Mouse (Mus musculus) erythroblast, embryonic 14.5 days (primary cell): ENCODE results near the gene Fgfr2. TPM values are rescaled to one million over a fixed set of nuclear protein-coding genes. Genes with fewer than 3 reads are reported as not detected.

Experiments
- H3K27me3 ChIP-seq: 2 replicates; pipeline ENCODE4 v1.6.1; 2012; ENCODE audit warnings: inconsistent platforms; ENCODE audit not compliant: control insufficient read depth
- H3K36me3 ChIP-seq: 2 replicates; pipeline ENCODE4 v1.6.1; 2012; ENCODE audit warnings: mild to moderate bottlenecking, inconsistent platforms; ENCODE audit not compliant: control insufficient read depth
- H3K4me1 ChIP-seq: 2 replicates; pipeline ENCODE4 v1.6.1; 2012; ENCODE audit warnings: inconsistent platforms; ENCODE audit not compliant: control insufficient read depth
- H3K4me3 ChIP-seq: replicated peaks from 2 replicates; pipeline ENCODE3; 2012; ENCODE audit warnings: moderate library complexity, mild to moderate bottlenecking, inconsistent platforms
- H3K9me3 ChIP-seq: 2 replicates; pipeline ENCODE4 v1.6.1; 2012; ENCODE audit warnings: low read length, inconsistent platforms, mixed read lengths; ENCODE audit not compliant: control insufficient read depth
- GATA1 ChIP-seq: IDR thresholded peaks from 2 replicates; pipeline ENCODE4 v1.6.1; 2012; ENCODE audit warnings: low read length, inconsistent platforms, mixed read lengths
- TAL1 ChIP-seq: IDR thresholded peaks from 3 replicates; pipeline ENCODE4 v1.6.1; 2012; ENCODE audit warnings: low read length, inconsistent platforms, mixed read lengths
- polyA plus RNA-seq: library from polyadenylated mRNA; stranded (reverse); fragments of >175 nt; gene quantifications from 2 replicates; pipeline ENCODE4 v1.2.3, GENCODE M21; 2012

Gene Fgfr2
- polyA plus RNA-seq, 1 experiment, result not detected

DNA sequence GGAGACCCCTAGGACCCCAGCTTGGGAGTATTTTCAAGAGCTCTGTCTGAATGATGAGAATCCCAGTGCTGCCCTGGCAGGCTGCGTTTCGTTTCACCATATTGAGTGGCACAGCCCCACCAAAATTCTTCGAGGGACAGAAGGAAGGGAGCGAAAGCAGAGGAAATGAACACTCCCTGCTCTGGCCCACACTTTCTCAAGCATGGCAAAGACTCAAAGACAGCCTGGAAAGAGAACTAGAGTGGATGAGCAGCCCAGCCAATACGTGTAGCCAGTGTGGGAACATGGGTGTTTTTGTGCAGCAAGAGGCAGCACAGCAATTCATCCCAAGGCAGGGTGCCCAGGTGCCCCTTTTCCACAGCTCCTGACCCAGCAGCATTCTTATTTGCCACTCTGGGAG is 380.2 kb downstream of the Fgfr2 start:
- Histone ChIP-seq H3K4me3 (no peak overlapping the region), H3K27me3 (no peaks in the 10 kb centered on the region), H3K36me3 (peaks cover 83% of the 10 kb centered on the region), H3K9me3 (no peaks in the 10 kb centered on the region), H3K4me1 (peaks cover 80% of the 10 kb centered on the region)
- TF ChIP-seq TAL1 (no peak), GATA1 (no peak)

DNA sequence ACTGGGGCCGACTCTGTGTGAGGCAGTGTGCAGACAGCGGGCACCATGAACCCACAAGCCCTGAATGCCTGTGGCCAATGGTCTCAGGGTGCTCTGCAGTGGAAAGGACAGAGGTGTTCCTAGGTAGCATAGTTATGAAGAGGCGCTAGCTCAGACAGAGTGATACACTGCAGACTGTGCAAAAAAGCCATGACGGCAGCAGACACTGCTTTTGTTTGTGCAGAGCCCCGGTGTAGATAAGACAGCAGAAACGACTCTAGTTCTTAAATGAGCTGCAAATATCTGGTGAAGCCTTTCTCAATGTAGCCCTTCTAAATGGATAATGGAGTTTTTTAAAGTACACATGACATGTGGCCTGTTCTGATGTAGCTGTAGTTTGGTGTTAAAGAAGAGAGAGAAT is 383.3 kb downstream of the Fgfr2 start:
- H3K9me3 ChIP-seq, result no peaks in the 10 kb centered on the region
- no peak for TF ChIP-seq GATA1
- TF ChIP-seq TAL1, result no peak
- H3K27me3 ChIP-seq, result no peaks in the 10 kb centered on the region
- H3K4me1 ChIP-seq, result peaks cover 85% of the 10 kb centered on the region
- H3K36me3 ChIP-seq, result peaks cover 86% of the 10 kb centered on the region
- peak overlapping the region; percentile 52 for H3K4me3 ChIP-seq

DNA sequence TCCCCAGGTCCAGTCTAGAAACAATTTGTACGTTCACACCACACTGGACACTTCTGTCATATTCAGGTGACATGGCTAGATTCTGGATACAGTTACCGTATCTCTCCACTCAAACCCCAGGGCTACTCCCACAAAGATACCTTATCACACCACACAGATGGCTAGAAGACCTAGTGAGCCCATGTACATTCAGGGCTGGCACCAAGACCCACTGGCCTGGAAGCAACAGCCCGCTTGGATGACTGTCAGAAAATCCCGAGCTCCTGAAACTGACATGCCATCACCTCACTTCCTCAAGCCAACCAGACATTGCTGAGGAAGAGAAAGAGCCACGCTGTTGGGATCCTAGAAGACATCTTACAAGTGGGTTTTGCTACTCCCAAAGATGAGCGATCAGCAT is 384.3 kb downstream of the Fgfr2 start:
- Histone ChIP-seq H3K4me3 (peak overlapping the region; percentile 52), H3K9me3 (no peaks in the 10 kb centered on the region), H3K36me3 (peaks cover 96% of the 10 kb centered on the region), H3K27me3 (no peaks in the 10 kb centered on the region), H3K4me1 (peaks cover 94% of the 10 kb centered on the region)
- peak; percentile 88 for TF ChIP-seq GATA1
- TF ChIP-seq TAL1, result peak; percentile 75

DNA sequence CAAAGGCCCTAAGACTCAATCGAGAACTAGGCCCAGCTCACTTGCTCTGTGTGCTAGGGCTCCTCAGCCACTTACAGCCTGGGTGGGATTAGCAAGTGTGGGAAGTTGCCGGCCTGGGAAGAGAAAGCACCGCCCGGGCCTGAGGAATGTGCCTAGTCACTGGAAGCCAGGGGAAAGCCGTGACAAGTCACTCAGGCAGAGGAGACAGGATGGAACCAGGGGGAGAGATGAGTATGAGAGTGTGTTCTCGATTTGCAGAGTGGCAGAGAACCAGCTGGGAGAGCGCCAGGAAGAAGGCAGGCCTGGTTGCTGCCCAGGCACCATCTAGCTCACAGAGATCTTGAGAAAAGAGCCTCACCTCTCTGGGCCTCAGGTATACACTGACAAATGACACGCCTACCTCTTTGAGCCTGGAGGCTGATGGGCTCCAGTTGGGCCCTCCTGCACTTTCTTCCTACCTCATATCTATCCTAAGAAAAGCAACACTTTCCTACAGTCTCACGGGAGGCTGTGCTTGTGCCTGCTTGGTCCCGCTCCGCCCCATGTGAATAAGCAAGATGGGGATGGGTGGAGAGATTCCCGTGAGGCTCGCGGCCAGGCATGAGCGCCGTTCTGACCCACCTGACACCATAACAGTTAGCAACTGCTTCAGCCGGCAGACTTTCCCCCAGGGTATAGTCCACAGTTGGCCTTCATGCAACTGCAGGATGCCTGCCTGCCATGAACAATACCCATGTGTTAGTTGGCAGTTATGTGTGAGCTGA is 386.9 kb downstream of the Fgfr2 start:
- Histone ChIP-seq H3K4me1 (peaks cover 94% of the 10 kb centered on the region), H3K4me3 (no peak overlapping the region), H3K27me3 (no peaks in the 10 kb centered on the region), H3K9me3 (no peaks in the 10 kb centered on the region), H3K36me3 (peaks cover 100% of the 10 kb centered on the region)
- no peak for TF ChIP-seq TAL1
- TF ChIP-seq GATA1, result no peak

DNA sequence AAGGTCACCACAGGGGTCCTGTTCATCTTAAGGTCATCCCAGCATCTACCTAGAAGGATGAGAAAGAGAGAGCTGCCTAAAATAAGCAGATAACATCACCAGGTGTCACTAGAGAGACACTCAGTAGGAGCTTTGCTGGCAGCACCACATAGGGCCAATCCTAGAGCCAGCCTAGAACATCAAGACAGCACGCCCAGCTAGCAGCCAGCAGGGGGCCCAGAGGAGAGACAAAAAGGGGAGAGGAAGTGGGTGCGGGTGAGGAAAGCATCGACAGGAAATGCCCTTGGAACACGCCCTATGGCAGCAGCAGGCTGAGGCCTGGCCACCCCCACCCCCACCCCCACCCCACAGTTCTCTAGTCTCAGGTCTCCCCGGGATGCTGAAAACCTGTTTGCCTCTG is 388.0 kb downstream of the Fgfr2 start:
- H3K9me3 ChIP-seq, result no peaks in the 10 kb centered on the region
- H3K4me3 ChIP-seq, result no peak overlapping the region
- TF ChIP-seq GATA1, result no peak
- TF ChIP-seq TAL1, result no peak
- H3K36me3 ChIP-seq, result peaks cover 100% of the 10 kb centered on the region
- H3K27me3 ChIP-seq, result no peaks in the 10 kb centered on the region
- peaks cover 94% of the 10 kb centered on the region for H3K4me1 ChIP-seq

DNA sequence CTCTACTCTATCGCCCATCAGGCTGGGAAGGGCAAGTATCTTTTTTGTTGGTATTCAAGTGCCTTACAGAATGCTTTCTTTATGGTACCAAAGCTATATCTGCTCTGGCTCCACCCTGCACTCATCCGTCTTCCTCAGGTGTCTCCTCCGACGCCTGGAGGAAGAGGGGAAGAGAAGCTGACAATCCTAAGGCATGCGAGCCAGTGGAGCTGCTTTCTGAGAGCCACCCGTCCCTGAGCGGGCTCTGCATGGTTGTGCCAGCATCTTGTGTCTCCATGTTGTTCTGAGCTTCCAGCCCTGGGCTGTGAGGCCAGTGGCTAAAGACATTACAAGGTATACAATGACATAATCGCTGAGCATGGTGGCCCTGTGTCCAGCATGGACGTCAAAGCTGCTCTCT is 388.9 kb downstream of the Fgfr2 start:
- Histone ChIP-seq H3K27me3 (no peaks in the 10 kb centered on the region), H3K36me3 (peaks cover 100% of the 10 kb centered on the region), H3K4me3 (no peak overlapping the region), H3K4me1 (peaks cover 94% of the 10 kb centered on the region), H3K9me3 (no peaks in the 10 kb centered on the region)
- TF ChIP-seq GATA1 (no peak), TAL1 (no peak)

DNA sequence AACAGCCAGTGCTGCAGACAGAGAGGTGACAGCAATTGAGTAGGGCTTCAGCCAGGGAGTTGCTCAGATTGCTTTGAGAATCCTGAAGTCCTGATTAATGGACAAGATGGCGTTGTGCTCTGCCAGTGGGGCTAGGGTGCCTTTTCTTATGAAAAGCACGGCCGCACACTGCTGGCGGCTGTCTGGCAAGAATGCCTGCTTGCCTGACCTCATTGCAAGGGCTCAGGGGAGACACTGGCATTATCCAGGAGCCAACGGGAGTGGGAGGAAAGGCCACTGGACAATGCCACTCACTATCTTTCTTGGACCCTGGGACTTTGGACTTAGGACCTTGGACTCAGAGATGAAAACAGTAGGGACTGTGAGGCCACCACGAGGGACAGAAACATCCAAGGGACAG is 389.6 kb downstream of the Fgfr2 start:
- Histone ChIP-seq H3K36me3 (peaks cover 100% of the 10 kb centered on the region), H3K27me3 (no peaks in the 10 kb centered on the region), H3K9me3 (no peaks in the 10 kb centered on the region), H3K4me1 (peaks cover 94% of the 10 kb centered on the region), H3K4me3 (no peak overlapping the region)
- TF ChIP-seq GATA1 (no peak), TAL1 (no peak)

DNA sequence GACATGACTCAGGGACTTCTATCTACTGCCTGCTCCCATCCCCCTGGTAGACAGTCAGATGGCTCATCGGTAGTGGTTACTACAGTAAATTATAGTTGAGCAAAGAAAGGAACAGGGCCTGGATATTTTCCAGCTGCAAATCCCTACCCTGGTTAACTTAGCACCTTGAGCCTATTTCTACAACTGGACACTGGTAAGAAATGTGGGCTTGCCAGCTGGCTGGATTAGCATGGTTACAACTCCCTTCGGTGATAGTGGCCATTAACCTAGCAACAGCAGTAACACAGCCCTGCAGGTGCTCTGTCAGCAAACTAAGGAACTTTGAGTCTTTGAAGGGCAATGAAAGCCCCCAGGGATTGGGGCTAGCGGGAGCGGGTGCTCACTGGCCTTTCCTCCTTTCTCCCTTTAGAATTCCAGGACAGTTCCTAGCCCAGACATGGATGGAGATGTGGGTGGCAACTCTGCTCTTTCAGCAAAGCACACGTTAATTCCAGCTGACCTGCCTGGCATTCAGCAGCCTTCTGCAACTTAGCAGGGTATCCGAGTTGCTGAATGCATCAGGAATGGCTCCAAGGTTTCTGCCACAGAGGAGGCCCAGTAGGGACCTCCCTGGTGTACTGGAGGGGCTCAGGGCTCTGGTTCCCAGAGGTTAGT is 390.9 kb downstream of the Fgfr2 start:
- Histone ChIP-seq H3K9me3 (no peaks in the 10 kb centered on the region), H3K4me1 (peaks cover 89% of the 10 kb centered on the region), H3K4me3 (no peak overlapping the region), H3K27me3 (no peaks in the 10 kb centered on the region), H3K36me3 (peaks cover 100% of the 10 kb centered on the region)
- TF ChIP-seq GATA1 (no peak), TAL1 (no peak)

DNA sequence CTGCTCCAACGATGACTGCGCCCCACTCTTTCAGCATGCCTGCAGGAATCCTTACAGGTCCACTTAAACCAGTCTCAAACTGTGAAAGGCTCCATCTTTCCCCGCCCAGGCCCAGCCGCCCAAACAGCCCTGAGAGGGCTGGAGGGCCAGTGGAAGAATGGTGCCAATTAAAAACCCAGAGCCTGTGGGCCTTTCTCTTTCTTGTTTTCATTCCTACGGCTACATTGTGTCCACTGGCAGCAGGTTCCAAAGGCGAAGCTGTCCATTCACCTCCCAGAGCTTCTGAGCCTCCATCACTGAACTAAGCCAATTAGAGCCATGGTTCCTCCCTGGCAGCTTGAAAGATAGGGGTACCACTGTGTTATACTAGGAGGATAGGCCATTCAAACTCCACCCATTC is 391.6 kb downstream of the Fgfr2 start:
- H3K9me3 ChIP-seq, result no peaks in the 10 kb centered on the region
- TF ChIP-seq GATA1 (no peak), TAL1 (no peak)
- H3K36me3 ChIP-seq, result peaks cover 100% of the 10 kb centered on the region
- no peak overlapping the region for H3K4me3 ChIP-seq
- no peaks in the 10 kb centered on the region for H3K27me3 ChIP-seq
- peaks cover 84% of the 10 kb centered on the region for H3K4me1 ChIP-seq

DNA sequence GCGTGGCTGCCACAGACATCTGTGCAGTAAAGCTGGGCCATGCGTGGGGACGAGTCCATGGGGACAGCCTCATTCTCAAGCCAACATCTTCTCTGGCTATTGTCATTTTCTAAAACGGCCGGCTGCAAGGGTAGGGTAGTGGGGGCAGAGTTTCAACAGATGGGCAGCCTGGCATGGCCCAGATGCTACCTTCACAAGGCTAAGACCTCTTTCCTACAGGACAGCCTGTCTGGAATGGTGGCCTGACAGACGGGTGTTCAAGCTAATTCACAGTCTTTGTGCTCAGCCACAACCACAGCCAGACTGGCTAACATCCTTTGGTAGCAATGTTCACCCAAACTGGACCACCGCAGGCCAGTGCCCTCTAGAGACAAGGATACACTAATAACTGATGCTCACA is 392.6 kb downstream of the Fgfr2 start:
- Histone ChIP-seq H3K27me3 (no peaks in the 10 kb centered on the region), H3K4me3 (no peak overlapping the region), H3K36me3 (peaks cover 100% of the 10 kb centered on the region), H3K4me1 (peaks cover 80% of the 10 kb centered on the region), H3K9me3 (no peaks in the 10 kb centered on the region)
- TF ChIP-seq GATA1, result no peak
- TF ChIP-seq TAL1, result no peak
